Mouse (Mus musculus): Measurements from ENCODE around the gene Fam131c. TPM values are rescaled to one million over a fixed set of nuclear protein-coding genes. Genes with fewer than 3 reads are reported as not detected.
A peak's percentile ranks its signal among the peaks of the same experiment; 100 is the strongest.

Fam131c gene
- total and polyA plus RNA-seq, 2 experiments from 2014 or later: 37.0 to 50.4 TPM

GRCm38 (mm10) chr4:141405314-141405622 is 37.2 kb downstream of the Fam131c start:
- no peak for TF ChIP-seq CTCF (IDR thresholded peaks at IDR 0.05; ENCODE audit: low read depth)
- no peaks in the 10 kb centered on the region for H3K9me3 ChIP-seq (ENCODE audit: low read length)
- H3K4me1 ChIP-seq (ENCODE audit: insufficient read depth): no peaks in the 10 kb centered on the region
- no peak overlapping the region for H3K4me3 ChIP-seq (ENCODE audit: low read depth, low read length)
- H3K27me3 ChIP-seq (ENCODE audit: insufficient read depth, low read length): no peaks in the 10 kb centered on the region; the same call in 1 of the 2 replicates
- H3K9ac ChIP-seq: no peak overlapping the region
- no peak overlapping the region for H3K27ac ChIP-seq (ENCODE audit: low read depth, low read length)
- no peak for DNase-seq
- H3K4me2 ChIP-seq (ENCODE audit: low read depth): no peak overlapping the region
- WGBS: 84% methylated on average over 3 of the region's 3 CpGs
- H3K36me3 ChIP-seq (ENCODE audit: insufficient read depth): no peaks in the 10 kb centered on the region
- ATAC-seq: no peak

- no peak overlapping the region for H3K27ac ChIP-seq (ENCODE audit: low read depth, low read length)
- H3K9ac ChIP-seq: no peak overlapping the region
- DNase-seq (no peak), ATAC-seq (no peak)
- no peak overlapping the region for H3K4me3 ChIP-seq (ENCODE audit: low read depth, low read length)
- H3K27me3 ChIP-seq (ENCODE audit: insufficient read depth, low read length): no peaks in the 10 kb centered on the region; the same call in 1 of the 2 replicates
- peak; percentile 68 for TF ChIP-seq CTCF (IDR thresholded peaks at IDR 0.05; ENCODE audit: low read depth)
- H3K4me1 ChIP-seq (ENCODE audit: insufficient read depth): no peaks in the 10 kb centered on the region
- H3K36me3 ChIP-seq (ENCODE audit: insufficient read depth): no peaks in the 10 kb centered on the region
- whole genome bisulfite sequencing: 45% methylated on average over 14 of the region's 14 CpGs
- no peaks in the 10 kb centered on the region for H3K9me3 ChIP-seq (ENCODE audit: low read length)
- no peak overlapping the region for H3K4me2 ChIP-seq (ENCODE audit: low read depth)
Observed at GRCm38 (mm10) chr4:141406516-141407299, 38.7 kb downstream of the Fam131c start.

- Histone ChIP-seq H3K4me2 (ENCODE audit: low read depth) (no peak overlapping the region), H3K4me3 (ENCODE audit: low read depth, low read length) (no peak overlapping the region), H3K4me1 (ENCODE audit: insufficient read depth) (no peaks in the 10 kb centered on the region), H3K9ac (no peak overlapping the region), H3K9me3 (ENCODE audit: low read length) (no peaks in the 10 kb centered on the region), H3K36me3 (ENCODE audit: insufficient read depth) (no peaks in the 10 kb centered on the region), H3K27me3 (ENCODE audit: insufficient read depth, low read length) (no peaks in the 10 kb centered on the region; the same call in 1 of the 2 replicates), H3K27ac (ENCODE audit: low read depth, low read length) (no peak overlapping the region)
- no peak for DNase-seq
- WGBS: 98% methylated on average over 3 of the region's 3 CpGs
- ATAC-seq: no peak
- no peak for TF ChIP-seq CTCF (IDR thresholded peaks at IDR 0.05; ENCODE audit: low read depth)
Observed at GRCm38 (mm10) chr4:141408577-141408976, 40.6 kb downstream of the Fam131c start.

GRCm38 (mm10) chr4:141411430-141411992 is 43.5 kb downstream of the Fam131c start:
- no peak for DNase-seq
- ATAC-seq: no peak
- Histone ChIP-seq H3K4me3 (ENCODE audit: low read depth, low read length) (no peak overlapping the region), H3K9me3 (ENCODE audit: low read length) (no peaks in the 10 kb centered on the region), H3K27ac (ENCODE audit: low read depth, low read length) (no peak overlapping the region), H3K4me2 (ENCODE audit: low read depth) (no peak overlapping the region), H3K36me3 (ENCODE audit: insufficient read depth) (no peaks in the 10 kb centered on the region), H3K9ac (no peak overlapping the region), H3K4me1 (ENCODE audit: insufficient read depth) (no peaks in the 10 kb centered on the region), H3K27me3 (ENCODE audit: insufficient read depth, low read length) (no peaks in the 10 kb centered on the region)
- WGBS: 18% methylated on average over 22 of the region's 22 CpGs
- no peak; the same call in 1 of the 2 replicates for TF ChIP-seq CTCF (IDR thresholded peaks at IDR 0.05; ENCODE audit: low read depth)

- no peak for DNase-seq
- ATAC-seq: no peak
- no peaks in the 10 kb centered on the region for H3K36me3 ChIP-seq (ENCODE audit: insufficient read depth)
- H3K9ac ChIP-seq: no peak within 1 kb of the TSS
- H3K27me3 ChIP-seq (ENCODE audit: insufficient read depth, low read length): no peaks in the 10 kb centered on the region
- H3K27ac ChIP-seq (ENCODE audit: low read depth, low read length): no peak within 1 kb of the TSS
- no peaks in the 10 kb centered on the region for H3K9me3 ChIP-seq (ENCODE audit: low read length)
- WGBS: 63% methylated on average over 7 of the region's 7 CpGs
- no peak for TF ChIP-seq CTCF (IDR thresholded peaks at IDR 0.05; ENCODE audit: low read depth)
- H3K4me3 ChIP-seq (ENCODE audit: low read depth, low read length): no peak within 1 kb of the TSS
- H3K4me1 ChIP-seq (ENCODE audit: insufficient read depth): no peaks in the 10 kb centered on the region
- H3K4me2 ChIP-seq (ENCODE audit: low read depth): no peak within 1 kb of the TSS
Observed at GRCm38 (mm10) chr4:141415924-141416323, 47.9 kb downstream of the Fam131c start, which contains the start of gene Clcnkb. TSS of gene Clcnkb (minus strand) at chr4:141416014.

DNA sequence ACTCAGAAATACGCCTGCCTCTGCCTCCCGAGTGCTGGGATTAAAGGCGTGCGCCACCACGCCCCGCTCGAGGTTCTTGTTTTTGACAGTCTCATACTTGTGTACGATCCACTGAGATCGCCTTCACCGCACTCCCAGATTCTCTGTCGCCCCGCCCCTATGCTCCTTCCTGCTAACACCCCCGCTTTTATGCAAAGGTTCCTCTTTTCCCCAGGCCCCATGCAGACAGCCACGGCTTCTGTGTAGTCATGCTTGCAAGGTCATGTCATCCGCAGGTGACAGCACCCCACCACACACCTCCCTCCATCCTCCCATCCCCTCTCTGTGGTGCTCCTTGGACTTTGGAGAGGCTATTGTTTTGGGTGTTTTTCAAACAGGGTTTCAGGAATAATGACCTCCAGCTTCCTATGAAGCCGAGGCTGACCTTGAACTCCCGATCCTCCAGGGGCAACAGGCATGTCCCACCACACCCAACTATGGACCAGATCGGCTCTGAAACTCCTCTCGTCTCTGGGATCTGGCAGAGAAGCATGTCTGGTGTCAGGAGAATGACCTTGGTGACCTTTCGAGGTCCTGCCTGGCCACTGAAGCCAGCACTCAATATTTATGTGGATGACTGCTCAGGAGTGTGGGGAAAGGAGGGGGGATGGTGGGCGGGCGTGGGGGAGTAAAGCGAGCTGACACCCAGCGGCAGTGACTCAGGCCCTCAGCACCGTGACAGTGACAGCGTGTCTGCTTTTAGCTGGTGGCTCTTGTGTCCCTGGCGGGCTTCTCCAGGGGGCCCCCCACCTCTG is 51.6 kb downstream of the Fam131c start:
- no peak overlapping the region for H3K9ac ChIP-seq
- DNase-seq (no peak), ATAC-seq (no peak)
- WGBS: 74% methylated on average over 27 of the region's 27 CpGs
- H3K27me3 ChIP-seq (ENCODE audit: insufficient read depth, low read length): no peaks in the 10 kb centered on the region
- no peak overlapping the region for H3K27ac ChIP-seq (ENCODE audit: low read depth, low read length)
- H3K9me3 ChIP-seq (ENCODE audit: low read length): no peaks in the 10 kb centered on the region
- TF ChIP-seq CTCF (IDR thresholded peaks at IDR 0.05; ENCODE audit: low read depth): no peak
- H3K4me3 ChIP-seq (ENCODE audit: low read depth, low read length): no peak overlapping the region
- H3K4me2 ChIP-seq (ENCODE audit: low read depth): no peak overlapping the region
- no peaks in the 10 kb centered on the region for H3K4me1 ChIP-seq (ENCODE audit: insufficient read depth)
- no peaks in the 10 kb centered on the region for H3K36me3 ChIP-seq (ENCODE audit: insufficient read depth)
